Mouse (Mus musculus): ENCODE measurements around the gene Tmem53. TPM values are rescaled to one million over a fixed set of nuclear protein-coding genes. Genes with fewer than 3 reads are reported as not detected.

The Tmem53 gene
- total RNA-seq, 2 experiments from 2014 or later = 5.5 to 7.6 TPM

DNA sequence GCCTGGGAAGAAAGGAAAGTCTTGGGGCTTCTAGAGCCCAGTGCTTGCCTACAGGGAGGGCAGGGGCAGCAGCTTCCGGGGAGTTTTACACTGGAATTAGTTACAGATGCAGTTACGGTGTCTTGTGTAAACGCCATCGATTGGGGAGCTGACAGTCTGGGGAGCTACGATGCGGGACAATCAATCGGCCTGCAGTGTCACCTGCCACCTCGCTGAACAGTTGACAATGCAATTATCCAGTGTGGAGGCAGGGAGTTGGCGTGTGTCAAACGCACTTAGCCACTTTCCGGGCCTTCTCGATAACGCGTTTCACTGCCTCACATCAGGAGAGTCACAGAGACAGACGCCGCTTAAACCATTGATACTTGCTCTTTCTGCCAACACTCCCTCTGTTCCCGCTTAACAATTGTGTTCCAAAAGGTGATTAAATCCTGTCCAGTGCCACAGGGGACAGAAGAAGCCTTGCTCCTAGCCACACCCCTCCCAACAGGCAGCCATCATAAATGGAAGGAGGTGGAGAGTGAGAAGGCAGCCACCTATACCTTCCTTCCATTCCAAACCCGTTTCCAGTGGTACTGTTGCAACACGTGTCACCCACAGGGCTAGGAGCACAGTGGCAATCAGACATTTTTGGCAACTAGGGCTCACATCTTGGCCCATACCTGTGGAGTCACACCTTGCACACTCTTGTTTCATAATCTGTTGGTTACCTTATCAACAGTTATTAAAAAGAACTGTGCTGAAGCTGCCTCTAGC lies 29.5 kb downstream of the Tmem53 start:
- no peak for DNase-seq

GRCm38 (mm10) chr4:117283271-117284191 lies 31.8 kb downstream of the Tmem53 start:
- DNase-seq = no peak

DNA sequence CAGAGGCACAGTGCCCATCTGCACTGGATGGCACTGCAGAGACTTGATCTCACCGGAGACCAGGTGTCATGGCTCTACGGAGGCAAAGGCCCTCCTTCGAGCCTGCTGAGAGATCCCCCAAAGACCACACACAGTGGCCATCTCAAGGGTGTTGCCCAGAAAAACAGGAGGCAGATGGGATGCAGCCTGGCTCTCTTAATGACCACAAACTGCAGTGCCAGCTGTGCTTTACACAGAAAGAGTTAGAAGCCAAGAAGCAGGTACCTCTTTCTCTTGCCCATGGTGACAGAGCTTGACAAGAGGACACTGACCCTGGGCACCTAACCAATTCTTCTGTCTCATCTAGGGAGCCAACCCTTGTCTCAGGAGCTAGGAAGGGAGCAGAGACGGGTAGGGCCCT lies 32.6 kb downstream of the Tmem53 start:
- DNase-seq = no peak

DNA sequence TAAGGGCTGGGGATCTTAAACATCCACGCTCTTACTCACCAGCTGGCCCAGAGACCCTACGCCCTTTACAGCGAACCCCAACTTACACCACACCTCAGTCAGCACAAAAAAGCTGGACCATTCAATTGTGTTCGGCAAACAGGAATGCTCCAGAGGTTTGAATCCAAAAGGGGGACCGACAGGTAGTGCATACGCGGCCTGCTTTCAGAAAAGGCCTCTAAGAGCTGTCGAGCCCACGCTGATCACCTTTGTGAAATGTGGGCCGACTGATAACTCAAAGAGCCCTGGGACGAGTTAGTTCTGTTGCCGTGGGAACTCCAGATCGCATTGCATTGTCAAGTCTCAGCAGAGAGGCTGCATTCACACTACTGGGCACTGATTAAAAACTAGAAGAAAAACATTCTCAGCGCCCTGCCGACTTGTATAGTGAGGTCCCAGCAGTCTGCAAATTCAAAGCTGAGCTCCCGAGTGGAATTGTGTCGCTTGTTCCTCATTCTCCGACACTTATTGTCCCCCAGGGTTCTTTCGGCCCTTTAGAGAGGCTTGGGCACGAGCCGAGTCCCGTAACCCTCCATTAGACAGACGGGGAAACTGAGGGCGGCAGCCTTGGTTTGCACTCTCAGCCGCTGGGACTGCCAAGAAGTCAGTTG lies 36.7 kb downstream of the Tmem53 start:
- no peak for DNase-seq

DNA sequence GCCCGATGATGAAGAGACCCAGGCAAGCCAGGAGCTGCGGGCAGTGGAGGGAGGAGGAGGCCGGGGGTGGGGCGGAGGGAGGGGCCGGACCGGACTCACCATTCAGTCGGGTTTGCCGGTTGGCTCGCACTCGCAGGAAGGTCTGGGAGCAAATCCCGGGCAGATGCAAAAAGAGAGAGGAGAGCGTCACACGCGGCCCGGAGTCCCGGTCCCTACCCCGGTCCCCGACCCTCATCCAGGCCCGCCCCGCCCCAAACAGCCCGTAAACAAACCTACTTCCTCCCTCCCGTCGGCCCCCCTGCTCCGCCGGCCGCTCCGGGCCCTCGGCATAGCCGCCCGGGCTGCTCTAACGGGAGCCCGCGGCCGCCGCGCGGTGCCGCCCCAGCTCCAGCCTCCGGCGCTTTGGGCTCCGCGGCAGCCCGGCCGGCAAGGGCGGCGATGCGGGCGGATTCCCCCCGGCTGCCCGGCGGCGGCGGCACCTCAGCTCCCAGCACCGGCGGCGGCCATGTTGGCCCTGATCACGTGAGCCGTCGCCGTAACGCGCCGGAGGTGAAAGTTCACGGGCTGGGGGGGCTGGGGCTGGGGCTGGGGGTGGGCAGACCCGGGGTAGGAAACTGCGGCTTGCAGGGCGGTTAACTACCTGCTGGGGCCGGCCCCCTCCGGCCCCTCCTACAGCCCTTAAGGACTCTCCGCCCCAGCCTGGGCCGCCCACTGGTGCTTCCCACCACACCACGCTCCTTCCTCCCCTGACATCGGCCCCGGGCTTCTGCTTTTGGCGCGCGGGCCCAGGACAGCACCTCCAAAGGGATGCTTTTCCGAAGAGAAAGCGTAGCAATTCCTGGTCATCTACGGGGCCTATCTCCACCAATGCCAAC lies 37.4 kb downstream of the Tmem53 start:
- DNase-seq = peak; percentile 78

DNA sequence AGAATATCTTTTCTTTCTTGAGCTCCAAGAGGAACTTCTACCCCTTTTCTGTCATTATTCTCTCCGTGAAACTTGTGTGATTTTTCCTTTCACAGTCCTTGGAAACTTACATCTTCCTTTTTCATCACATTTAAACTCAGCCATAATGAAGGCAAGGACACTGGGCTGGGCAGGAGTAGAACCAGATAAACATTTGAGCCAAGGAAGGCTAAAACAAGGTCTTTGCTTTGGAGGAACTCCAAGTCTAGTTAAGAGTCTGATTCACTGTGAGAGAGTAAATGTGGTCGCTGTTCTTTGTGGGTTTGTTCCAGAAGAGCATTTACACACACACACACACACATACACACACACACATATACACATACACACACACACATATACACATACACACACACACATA lies 39.9 kb downstream of the Tmem53 start:
- DNase-seq = no peak

GRCm38 (mm10) chr4:117296849-117297593 lies 45.3 kb downstream of the Tmem53 start:
- DNase-seq = no peak

DNA sequence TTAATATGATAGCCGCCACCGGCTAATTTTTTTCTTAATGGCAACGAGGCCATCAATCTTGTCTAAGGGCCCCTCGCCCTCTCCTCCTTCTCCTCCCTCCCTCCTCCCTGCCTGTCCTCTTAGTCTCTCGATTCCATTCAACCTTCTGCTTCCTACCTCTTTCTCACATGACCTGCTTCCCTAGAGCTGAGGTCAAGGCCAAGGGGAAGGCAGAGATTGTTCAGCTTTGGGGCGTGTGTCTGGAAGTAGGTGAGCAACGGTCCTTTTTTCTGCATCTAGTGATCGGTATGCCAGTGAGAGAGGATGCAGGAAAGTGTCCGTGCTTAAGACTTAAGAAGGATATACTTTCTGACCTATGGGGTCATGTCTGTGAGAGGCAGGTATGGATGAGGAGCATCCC lies 46.1 kb downstream of the Tmem53 start:
- no peak for DNase-seq

GRCm38 (mm10) chr4:117299921-117300320 lies 48.2 kb downstream of the Tmem53 start:
- DNase-seq = no peak

DNA sequence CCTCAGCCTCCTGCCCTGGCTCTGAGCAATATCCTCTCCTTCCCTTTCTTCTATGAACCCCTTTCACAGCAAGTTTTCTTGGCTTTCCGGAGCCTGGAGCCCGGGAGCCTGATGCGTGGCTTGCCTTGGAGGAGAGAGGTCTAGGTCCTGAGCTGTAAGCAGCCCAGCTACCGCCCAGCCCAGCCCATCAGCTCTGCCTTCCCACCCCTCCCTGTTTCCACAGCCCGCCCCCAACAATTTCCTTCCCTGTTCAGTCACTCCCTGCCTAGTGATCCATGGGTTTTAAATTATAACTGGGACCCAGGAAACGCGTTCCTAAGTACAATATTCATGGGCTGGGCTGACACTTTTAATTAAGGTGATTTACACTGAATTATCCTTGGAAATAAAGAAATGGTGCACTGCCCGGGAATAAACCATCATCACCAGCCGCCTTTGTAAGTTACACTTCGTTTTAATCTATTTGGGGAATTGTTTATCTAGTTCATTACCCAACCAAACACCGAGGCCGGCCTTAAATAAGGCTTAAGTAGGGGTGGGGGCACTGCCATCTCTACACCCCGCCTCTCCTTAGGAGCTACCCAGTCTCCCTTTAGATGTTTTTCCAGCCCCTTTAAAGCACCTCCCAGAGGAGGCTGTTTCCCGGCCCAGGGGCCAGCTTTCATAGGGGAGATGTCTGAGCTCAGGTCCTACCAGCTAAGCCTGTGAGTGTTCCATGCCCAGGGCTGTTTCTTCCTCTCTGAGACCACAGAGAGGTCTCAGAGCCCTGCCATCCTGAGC lies 50.5 kb downstream of the Tmem53 start:
- no peak for DNase-seq

- DNase-seq = no peak
Observed at GRCm38 (mm10) chr4:117303581-117304238, 52.0 kb downstream of the Tmem53 start.

DNA sequence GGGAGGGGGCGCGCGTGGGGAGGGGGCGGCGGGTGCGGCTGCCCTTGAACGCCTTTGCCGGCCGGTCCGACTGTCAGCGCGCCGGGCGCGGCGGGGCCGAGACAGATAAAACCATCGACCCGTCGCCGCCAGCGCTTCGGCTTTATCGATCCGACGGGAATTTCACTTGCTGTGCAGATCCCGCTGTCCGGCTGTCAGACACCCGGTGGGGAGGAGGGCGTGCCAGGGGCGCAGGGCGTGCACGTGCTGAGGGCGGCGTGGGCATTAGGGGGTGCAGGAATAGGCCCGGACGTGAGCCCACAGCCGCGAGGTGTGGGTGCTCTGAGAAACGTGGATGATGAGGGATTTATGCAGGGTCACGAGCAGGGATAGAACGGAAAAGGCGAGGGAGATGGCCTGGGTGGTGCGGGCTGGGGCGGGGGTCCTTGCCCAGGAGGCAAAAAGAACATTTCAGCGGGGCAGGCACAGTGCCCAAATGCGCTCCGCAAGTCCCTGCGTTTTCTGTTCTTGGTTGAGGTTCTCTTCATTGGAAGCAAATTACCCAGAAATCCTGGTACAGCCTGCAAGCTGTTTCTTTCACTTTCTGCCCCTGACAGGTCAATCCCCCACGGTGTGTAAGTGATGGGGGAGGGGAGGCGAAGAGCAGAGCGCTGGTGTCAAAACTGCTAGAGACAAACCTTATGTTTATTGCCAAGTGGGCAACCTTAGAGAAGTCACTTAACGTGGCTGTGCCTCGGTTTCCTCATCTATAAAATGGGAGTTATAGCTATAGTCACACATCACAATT lies 52.7 kb downstream of the Tmem53 start:
- DNase-seq = no peak

DNA sequence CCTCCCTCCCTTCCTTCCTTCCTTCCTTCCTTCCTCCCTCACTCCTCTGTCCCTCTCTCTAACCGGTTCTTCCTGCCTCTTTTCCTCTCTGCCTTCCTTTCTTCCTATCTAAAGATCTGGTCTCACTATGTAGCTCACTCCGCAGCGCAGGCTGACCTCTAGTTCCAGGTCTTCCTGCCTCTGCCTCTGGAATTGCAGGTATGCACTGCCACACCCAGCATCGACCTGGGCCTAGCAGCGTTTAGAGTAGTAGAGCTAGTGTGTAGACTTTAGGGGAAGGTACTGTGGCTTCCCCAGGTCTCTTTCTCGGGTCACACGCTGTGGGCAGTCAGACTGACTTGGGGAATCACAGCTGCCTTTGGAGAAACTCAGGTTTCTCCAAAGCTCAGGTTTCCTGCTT lies 53.7 kb downstream of the Tmem53 start:
- DNase-seq = no peak

- no peak for DNase-seq
Observed at GRCm38 (mm10) chr4:117307270-117307669, 55.5 kb downstream of the Tmem53 start.

DNA sequence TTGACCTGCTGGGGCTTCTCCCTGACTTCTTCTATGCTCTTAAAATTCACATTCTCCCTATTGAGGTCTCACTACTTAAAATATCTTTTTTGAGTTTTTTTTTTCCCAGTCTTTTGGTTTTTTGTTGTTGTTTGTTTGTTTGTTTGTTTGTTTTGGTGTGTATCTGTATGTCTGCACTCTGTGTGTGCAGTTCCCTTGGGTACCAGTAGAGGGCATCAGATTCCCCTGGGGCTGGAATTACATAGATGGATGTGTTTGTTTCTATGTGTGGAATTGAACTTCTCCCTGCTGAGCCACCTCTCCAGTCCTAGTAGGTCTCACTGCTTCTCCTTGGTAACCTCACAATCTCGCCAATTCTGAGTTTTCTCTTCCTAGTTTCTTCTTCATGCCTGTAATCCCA lies 57.7 kb downstream of the Tmem53 start:
- DNase-seq = no peak

DNA sequence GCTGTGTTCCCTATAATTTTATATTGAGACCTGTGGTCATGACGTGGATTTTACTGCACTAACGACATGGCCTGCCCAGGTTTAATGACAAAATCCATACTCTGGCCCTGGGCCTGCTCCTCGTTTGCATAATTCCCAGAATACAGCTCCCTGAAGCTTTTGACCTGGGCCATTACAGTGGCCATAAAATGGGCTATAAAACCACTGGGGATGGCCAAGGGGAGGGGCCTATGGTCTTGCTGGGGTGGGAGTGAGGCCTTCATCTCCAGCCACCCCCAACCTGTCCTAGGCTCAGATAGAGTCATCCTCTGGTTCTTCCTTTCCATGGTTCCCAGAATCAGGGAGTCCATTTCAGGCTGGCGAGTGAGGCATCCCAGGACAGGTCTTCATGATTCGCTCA lies 60.1 kb downstream of the Tmem53 start:
- no peak for DNase-seq

DNA sequence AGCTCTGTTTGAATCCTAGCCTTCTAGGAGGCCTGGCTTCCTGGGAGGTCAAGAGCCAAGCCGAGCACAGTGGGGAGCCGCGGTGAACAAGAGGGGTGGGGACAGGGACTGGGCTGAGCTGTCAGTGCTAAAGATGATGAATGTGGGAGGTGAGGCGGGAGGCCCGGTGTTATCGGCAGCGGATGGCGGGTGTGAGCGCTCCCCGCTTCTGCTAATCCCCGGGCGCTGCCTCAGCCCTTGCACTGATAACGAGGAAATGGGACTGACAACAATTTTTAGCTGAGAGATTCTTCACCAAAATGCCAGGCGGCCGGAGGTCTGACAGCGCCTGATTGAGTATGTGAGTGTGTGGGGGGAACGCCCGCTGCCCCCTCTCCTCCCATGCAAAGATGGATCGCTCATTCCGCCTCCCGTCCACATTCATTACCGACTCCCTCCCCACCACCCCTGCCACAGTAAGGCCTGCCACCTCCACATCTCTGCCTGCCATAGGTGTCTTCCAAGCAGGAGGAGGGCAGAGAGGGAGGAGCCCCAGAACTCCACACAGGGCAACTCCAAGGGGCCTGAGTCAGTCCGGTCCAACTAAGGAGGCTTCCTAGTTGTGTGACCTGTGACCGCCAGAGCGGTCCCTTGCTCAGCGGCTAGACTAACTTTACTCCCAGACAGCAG lies 60.8 kb downstream of the Tmem53 start:
- no peak for DNase-seq

DNA sequence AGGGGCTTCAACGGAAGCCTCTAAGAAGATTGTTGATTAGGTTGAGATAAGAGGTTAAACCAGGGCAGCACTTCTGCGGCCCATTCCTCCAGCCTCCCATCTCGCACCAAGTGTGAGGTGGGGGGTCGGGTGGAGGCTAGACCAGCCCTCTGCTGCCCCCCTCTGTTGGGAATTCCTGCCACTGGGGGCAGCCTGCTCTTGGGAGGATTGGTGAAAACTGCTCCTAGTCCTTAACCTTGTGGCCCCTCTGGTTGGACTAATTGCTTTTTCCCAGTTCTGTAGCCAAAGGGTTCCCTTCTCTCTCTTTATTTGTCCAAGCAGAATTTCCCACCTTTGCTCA lies 61.3 kb downstream of the Tmem53 start:
- peak; percentile 28 for DNase-seq
